Mouse (Mus musculus) liver, embryonic 12.5 days (tissue): ENCODE measurements around the gene Zfp422. TPM values are rescaled to one million over a fixed set of nuclear protein-coding genes. Genes with fewer than 3 reads are reported as not detected.

Experiments
- ATAC-seq: fragments of 200-750 bp; cut with Nextera tagmentation; 2 replicates; pipeline ENCODE4 v1.8.0; 2017; ENCODE audit warnings: moderate number of reproducible peaks, mild to moderate bottlenecking, moderate library complexity
- H3K27ac ChIP-seq: fragments of 300-500 bp; sonication (generic); 2 replicates; pipeline ENCODE4 v1.5.1; 2016; ENCODE audit warnings: mild to moderate bottlenecking
- H3K27me3 ChIP-seq: fragments of 300-500 bp; sonication (generic); replicated peaks from 2 replicates; pipeline ENCODE4 v1.6.1; 2016; ENCODE audit warnings: mild to moderate bottlenecking, moderate library complexity
- H3K36me3 ChIP-seq: fragments of 300-500 bp; sonication (generic); 2 replicates; pipeline ENCODE4 v1.6.1; 2016; ENCODE audit warnings: mild to moderate bottlenecking, moderate library complexity
- H3K4me1 ChIP-seq: fragments of 300-500 bp; sonication (generic); 2 replicates; pipeline ENCODE4 v1.6.1; 2016
- H3K4me2 ChIP-seq: fragments of 300-500 bp; sonication (generic); 2 replicates; pipeline ENCODE4 v1.6.1; 2016; ENCODE audit warnings: mild to moderate bottlenecking, moderate library complexity
- H3K4me3 ChIP-seq: fragments of 300-500 bp; sonication (generic); 2 replicates; pipeline ENCODE4 v1.5.1; 2016; ENCODE audit warnings: mild to moderate bottlenecking, moderate library complexity
- H3K9ac ChIP-seq: fragments of 300-500 bp; sonication (generic); 2 replicates; pipeline ENCODE4 v1.6.1; 2016; ENCODE audit warnings: mild to moderate bottlenecking, moderate library complexity
- H3K9me3 ChIP-seq: fragments of 300-500 bp; sonication (generic); replicated peaks from 2 replicates; pipeline ENCODE4 v1.6.1; 2016; ENCODE audit warnings: mild to moderate bottlenecking, moderate library complexity
- whole genome bisulfite sequencing: fragments of 180-500 bp; shearing (Covaris S2); methylation state at CpG from one replicate; pipeline ENCODE4 v1.1.7; 2016; ENCODE audit not compliant: insufficient replicate concordance; 5-methylcytosine and 5-hydroxymethylcytosine counted together
- polyA plus RNA-seq: library from polyadenylated mRNA; unstranded; fragments of >200 nt; fragmentation: Nextera tagmentation; extraction: Ambion mirVana; gene quantifications from 2 replicates; pipeline ENCODE4 v1.2.1, GENCODE M21; 2016

Zfp422 gene
- polyA plus RNA-seq, 1 experiment from 2014 or later: 45.1 TPM

GRCm38 (mm10) chr6:116644335-116644734, 15.5 kb upstream of the Zfp422 start:
- Histone ChIP-seq H3K9ac (no peak overlapping the region), H3K4me1 (peaks cover 9% of the 10 kb centered on the region; the same call in 1 of the 2 replicates), H3K4me3 (no peak overlapping the region), H3K4me2 (no peak overlapping the region), H3K9me3 (no peaks in the 10 kb centered on the region), H3K27ac (no peak overlapping the region), H3K27me3 (no peaks in the 10 kb centered on the region), H3K36me3 (no peaks in the 10 kb centered on the region)
- WGBS: 41% methylated on average over 3 of the region's 3 CpGs
- ATAC-seq: no peak

- no peak for ATAC-seq
- no peaks in the 10 kb centered on the region for H3K9me3 ChIP-seq
- no peaks in the 10 kb centered on the region for H3K36me3 ChIP-seq
- no peak overlapping the region for H3K27ac ChIP-seq
- no peak overlapping the region for H3K4me2 ChIP-seq
- peaks cover 12% of the 10 kb centered on the region; the same call in 1 of the 2 replicates for H3K4me1 ChIP-seq
- WGBS: 50% methylated on average over 4 of the region's 4 CpGs
- H3K27me3 ChIP-seq: no peaks in the 10 kb centered on the region
- H3K9ac ChIP-seq: no peak overlapping the region
- no peak overlapping the region for H3K4me3 ChIP-seq
These were observed 15.1 kb upstream of the Zfp422 start for GRCm38 (mm10) chr6:116643881-116644280.

- no peak overlapping the region for H3K4me2 ChIP-seq
- no peaks in the 10 kb centered on the region for H3K27me3 ChIP-seq
- H3K9me3 ChIP-seq: no peaks in the 10 kb centered on the region
- no peak for ATAC-seq
- H3K4me1 ChIP-seq: peaks cover 13% of the 10 kb centered on the region; the same call in 1 of the 2 replicates
- no peak overlapping the region for H3K9ac ChIP-seq
- WGBS: 73% methylated on average over 11 of the region's 11 CpGs
- H3K36me3 ChIP-seq: no peaks in the 10 kb centered on the region
- no peak overlapping the region for H3K4me3 ChIP-seq
- H3K27ac ChIP-seq: no peak overlapping the region
These were observed 14.1 kb upstream of the Zfp422 start for GRCm38 (mm10) chr6:116642942-116643341.

- ATAC-seq: no peak
- Histone ChIP-seq H3K36me3 (no peaks in the 10 kb centered on the region), H3K27ac (no peak overlapping the region), H3K9ac (no peak overlapping the region), H3K27me3 (no peaks in the 10 kb centered on the region), H3K4me3 (no peak overlapping the region), H3K9me3 (no peaks in the 10 kb centered on the region), H3K4me2 (no peak overlapping the region), H3K4me1 (peaks cover 31% of the 10 kb centered on the region)
- 36% methylated on average over 2 of the region's 2 CpGs for WGBS
These were observed 10.9 kb upstream of the Zfp422 start for GRCm38 (mm10) chr6:116639663-116640062.

- Histone ChIP-seq H3K4me3 (no peak overlapping the region), H3K9me3 (no peaks in the 10 kb centered on the region), H3K27me3 (no peaks in the 10 kb centered on the region), H3K4me2 (no peak overlapping the region), H3K27ac (no peak overlapping the region), H3K36me3 (no peaks in the 10 kb centered on the region), H3K9ac (no peak overlapping the region), H3K4me1 (peaks cover 31% of the 10 kb centered on the region)
- 56% methylated on average over 2 of the region's 2 CpGs for WGBS
- ATAC-seq: no peak
These were observed 10.1 kb upstream of the Zfp422 start for GRCm38 (mm10) chr6:116638871-116639270.

GRCm38 (mm10) chr6:116637496-116637895, 8.7 kb upstream of the Zfp422 start:
- WGBS: 68% methylated on average over 5 of the region's 5 CpGs
- no peaks in the 10 kb centered on the region for H3K36me3 ChIP-seq
- no peak overlapping the region for H3K27ac ChIP-seq
- no peak overlapping the region for H3K4me3 ChIP-seq
- H3K9me3 ChIP-seq: no peaks in the 10 kb centered on the region
- H3K4me2 ChIP-seq: no peak overlapping the region
- no peaks in the 10 kb centered on the region for H3K27me3 ChIP-seq
- H3K9ac ChIP-seq: no peak overlapping the region
- peaks cover 31% of the 10 kb centered on the region for H3K4me1 ChIP-seq
- no peak for ATAC-seq

- Histone ChIP-seq H3K9me3 (no peaks in the 10 kb centered on the region), H3K4me2 (no peak overlapping the region), H3K9ac (no peak overlapping the region), H3K4me1 (peaks cover 31% of the 10 kb centered on the region), H3K4me3 (no peak overlapping the region), H3K36me3 (no peaks in the 10 kb centered on the region), H3K27me3 (no peaks in the 10 kb centered on the region), H3K27ac (no peak overlapping the region)
- 67% methylated on average over 9 of the region's 9 CpGs for WGBS
- ATAC-seq: no peak
These were observed 7.9 kb upstream of the Zfp422 start for GRCm38 (mm10) chr6:116636581-116637235.

- Histone ChIP-seq H3K9ac (no peak overlapping the region), H3K9me3 (no peaks in the 10 kb centered on the region), H3K4me3 (no peak overlapping the region), H3K36me3 (no peaks in the 10 kb centered on the region), H3K27me3 (no peaks in the 10 kb centered on the region), H3K27ac (peak overlapping the region; percentile 69), H3K4me2 (0 out of 2 replicates have a peak overlapping the region, but pooled peaks have one; percentile 5), H3K4me1 (peaks cover 34% of the 10 kb centered on the region)
- peak; percentile 78 for ATAC-seq
- 36% methylated on average over 10 of the region's 10 CpGs for WGBS
These were observed 6.7 kb upstream of the Zfp422 start for GRCm38 (mm10) chr6:116635251-116636180.

- no peak overlapping the region for H3K9ac ChIP-seq
- H3K4me3 ChIP-seq: no peak overlapping the region
- no peaks in the 10 kb centered on the region for H3K9me3 ChIP-seq
- H3K4me2 ChIP-seq: no peak overlapping the region
- H3K27me3 ChIP-seq: no peaks in the 10 kb centered on the region
- ATAC-seq: no peak
- 72% methylated on average over 17 of the region's 17 CpGs for WGBS
- H3K4me1 ChIP-seq: peaks cover 27% of the 10 kb centered on the region
- no peak overlapping the region for H3K27ac ChIP-seq
- no peaks in the 10 kb centered on the region for H3K36me3 ChIP-seq
These were observed 5.2 kb upstream of the Zfp422 start for GRCm38 (mm10) chr6:116633741-116634695.

- no peak overlapping the region for H3K4me2 ChIP-seq
- 31% methylated on average over 1 of the region's 1 CpGs for WGBS
- no peaks in the 10 kb centered on the region for H3K27me3 ChIP-seq
- no peaks in the 10 kb centered on the region for H3K9me3 ChIP-seq
- peaks cover under 1% of the 10 kb centered on the region; the same call in 1 of the 2 replicates for H3K36me3 ChIP-seq
- ATAC-seq: no peak
- peaks cover 30% of the 10 kb centered on the region for H3K4me1 ChIP-seq
- H3K27ac ChIP-seq: no peak overlapping the region
- no peak overlapping the region for H3K4me3 ChIP-seq
- no peak overlapping the region for H3K9ac ChIP-seq
These were observed 3.3 kb upstream of the Zfp422 start for GRCm38 (mm10) chr6:116632129-116632528.

GRCm38 (mm10) chr6:116629766-116630165, 967 bp upstream of the Zfp422 start:
- no peak for ATAC-seq
- Histone ChIP-seq H3K4me3 (no peak overlapping the region), H3K4me2 (no peak overlapping the region), H3K27ac (no peak overlapping the region), H3K9me3 (no peaks in the 10 kb centered on the region), H3K9ac (no peak overlapping the region), H3K36me3 (peaks cover 15% of the 10 kb centered on the region), H3K4me1 (peaks cover 14% of the 10 kb centered on the region), H3K27me3 (no peaks in the 10 kb centered on the region)
- WGBS: 52% methylated on average over 10 of the region's 10 CpGs
